Mouse (Mus musculus) activated CD4-positive, CD25-positive, alpha-beta regulatory T cell, adult 4 months (primary cell): ENCODE results near the gene 2410004P03Rik. TPM values are rescaled to one million over a fixed set of nuclear protein-coding genes. Genes with fewer than 3 reads are reported as not detected.

Experiments
- polyA plus RNA-seq, 2 experiments: library from polyadenylated mRNA; unstranded; fragments of 100-300 nt; shearing (Covaris generic); gene quantifications; one replicate each; pipeline ENCODE4 v1.2.1; 2017

The 2410004P03Rik gene
- polyA plus RNA-seq, 2 experiments from 2014 or later: 0.27 to 0.93 TPM

Other genes with a start within 250 kb of the 2410004P03Rik start
- gene Greb1, start 210.8 kb downstream of the 2410004P03Rik start, polyA plus RNA-seq: under 1 TPM in 1 of 2 experiments, not detected in 1; 0.12 TPM
- 1 to 10 TPM; 3.3 to 3.6 TPM for gene E2f6, start 200.8 kb downstream of the 2410004P03Rik start, polyA plus RNA-seq
- 10 to 100 TPM; 10.8 to 11.3 TPM for gene Rock2, start 116.8 kb downstream of the 2410004P03Rik start, polyA plus RNA-seq
- gene Pqlc3, start 11.3 kb downstream of the 2410004P03Rik start, polyA plus RNA-seq: 10 to 100 TPM; 82.0 to 88.3 TPM
- gene Kcnf1, start 165.2 kb upstream of the 2410004P03Rik start, polyA plus RNA-seq: 1 to 10 TPM in 1 of 2 experiments, under 1 TPM in 1; 0.57 to 1.2 TPM